Mouse (Mus musculus) E14TG2a.4 (cell line): ENCODE data around the gene Hmgcs2.

ENCODE experiments used
- H3K27me3 ChIP-seq: 2 replicates; pipeline ENCODE4 v1.6.1; 2014; ENCODE audit warnings: low read length, control low read depth; ENCODE audit not compliant: insufficient read depth
- H3K36me3 ChIP-seq: 2 replicates; pipeline ENCODE4 v1.6.1; 2014; ENCODE audit warnings: low read length, control low read depth; ENCODE audit not compliant: insufficient read depth
- H3K4me1 ChIP-seq: replicated peaks from 2 replicates; pipeline ENCODE4 v1.6.1; 2014; ENCODE audit warnings: low read depth, low read length, control low read depth
- H3K4me3 ChIP-seq: replicated peaks from 2 replicates; pipeline ENCODE4 v1.5.1; 2014; ENCODE audit warnings: mild to moderate bottlenecking, low read length
- H3K9me3 ChIP-seq: 2 replicates; pipeline ENCODE4 v1.6.1; 2014; ENCODE audit warnings: low read length, control low read depth
- CTCF ChIP-seq: conservative IDR thresholded peaks from 2 replicates; pipeline ENCODE4 v1.5.1; 2014; ENCODE audit warnings: low read length
- NANOG ChIP-seq: IDR thresholded peaks from 2 replicates; pipeline ENCODE4 v1.6.1; 2014; ENCODE audit warnings: borderline replicate concordance, low read length, mixed read lengths
- POU5F1 ChIP-seq: IDR thresholded peaks from 2 replicates; pipeline ENCODE4 v1.6.1; 2014; ENCODE audit warnings: low read length, borderline replicate concordance

Gene Hmgcs2

DNA sequence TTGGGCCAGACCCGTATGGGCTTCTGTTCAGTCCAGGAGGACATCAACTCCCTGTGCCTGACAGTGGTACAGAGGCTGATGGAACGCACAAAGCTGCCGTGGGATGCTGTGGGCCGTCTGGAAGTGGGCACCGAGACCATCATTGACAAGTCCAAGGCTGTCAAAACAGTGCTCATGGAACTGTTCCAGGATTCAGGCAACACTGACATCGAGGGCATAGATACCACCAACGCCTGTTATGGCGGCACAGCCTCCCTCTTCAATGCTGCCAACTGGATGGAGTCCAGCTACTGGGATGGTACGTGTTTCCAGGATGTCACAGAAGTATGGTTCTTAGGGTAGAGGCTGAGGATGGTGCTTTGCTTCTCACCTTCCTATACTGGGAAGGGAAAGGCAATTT is 10.8 kb downstream of the Hmgcs2 start:
- Histone ChIP-seq H3K4me3 (no peak overlapping the region), H3K27me3 (no peaks in the 10 kb centered on the region), H3K36me3 (no peaks in the 10 kb centered on the region), H3K9me3 (peaks cover 7% of the 10 kb centered on the region), H3K4me1 (no peaks in the 10 kb centered on the region)
- TF ChIP-seq POU5F1 (no peak), CTCF (no peak), NANOG (no peak)

DNA sequence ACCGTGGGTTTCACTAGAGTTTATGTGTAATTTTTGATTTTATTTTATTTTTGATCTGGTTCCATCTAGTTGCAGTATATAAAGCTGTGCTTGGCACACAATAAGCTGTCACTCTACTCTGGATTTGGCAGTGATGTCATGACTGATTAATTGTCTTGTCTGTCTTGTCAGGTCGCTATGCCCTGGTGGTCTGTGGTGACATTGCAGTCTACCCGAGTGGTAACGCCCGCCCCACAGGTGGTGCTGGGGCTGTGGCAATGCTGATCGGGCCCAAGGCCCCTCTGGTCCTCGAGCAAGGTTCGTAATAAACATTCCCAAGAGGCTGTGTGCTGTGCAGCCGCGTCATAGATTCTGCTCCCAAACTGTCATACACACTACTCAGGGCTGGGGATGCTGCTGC is 15.7 kb downstream of the Hmgcs2 start:
- TF ChIP-seq NANOG (no peak), CTCF (peak; percentile 29)
- H3K9me3 ChIP-seq: peaks cover 13% of the 10 kb centered on the region
- no peaks in the 10 kb centered on the region for H3K36me3 ChIP-seq
- no peaks in the 10 kb centered on the region for H3K4me1 ChIP-seq
- H3K27me3 ChIP-seq: no peaks in the 10 kb centered on the region
- no peak overlapping the region for H3K4me3 ChIP-seq

DNA sequence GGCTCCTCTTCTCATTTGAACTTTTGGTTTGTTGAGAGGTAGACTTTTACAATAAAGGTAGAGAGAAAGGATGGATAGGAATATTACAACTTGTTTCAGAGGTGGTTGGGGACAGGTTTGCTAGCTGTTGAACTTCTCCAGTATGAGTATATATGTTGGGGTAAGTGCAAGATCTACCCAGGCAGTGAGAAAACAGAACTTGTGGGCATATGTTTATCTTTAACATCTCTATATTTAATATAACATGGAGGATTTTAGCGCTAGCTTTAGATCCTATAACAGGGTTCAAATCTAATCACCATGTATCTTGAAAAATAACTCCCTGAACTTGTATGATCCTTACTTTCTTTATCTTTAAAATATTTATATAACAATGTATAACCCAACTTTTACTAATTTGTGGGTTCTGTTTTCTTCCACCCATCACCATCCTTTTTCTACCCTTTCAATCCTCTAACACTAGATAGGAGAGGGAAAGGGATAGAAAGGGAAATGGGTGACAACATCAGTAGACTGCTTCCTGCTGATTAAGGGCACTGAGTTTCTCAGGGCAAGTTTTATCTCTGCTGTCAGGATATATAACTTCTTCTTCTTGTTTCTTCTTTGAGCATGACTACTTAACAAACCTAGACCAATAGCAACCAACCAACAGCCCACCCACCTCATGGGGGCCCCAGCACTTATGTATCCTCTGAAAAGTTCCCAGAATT is 19.3 kb downstream of the Hmgcs2 start:
- TF ChIP-seq NANOG (no peak), CTCF (no peak), POU5F1 (no peak)
- no peaks in the 10 kb centered on the region for H3K4me1 ChIP-seq
- no peaks in the 10 kb centered on the region for H3K27me3 ChIP-seq
- H3K4me3 ChIP-seq: no peak overlapping the region
- peaks cover 32% of the 10 kb centered on the region for H3K9me3 ChIP-seq
- H3K36me3 ChIP-seq: no peaks in the 10 kb centered on the region

DNA sequence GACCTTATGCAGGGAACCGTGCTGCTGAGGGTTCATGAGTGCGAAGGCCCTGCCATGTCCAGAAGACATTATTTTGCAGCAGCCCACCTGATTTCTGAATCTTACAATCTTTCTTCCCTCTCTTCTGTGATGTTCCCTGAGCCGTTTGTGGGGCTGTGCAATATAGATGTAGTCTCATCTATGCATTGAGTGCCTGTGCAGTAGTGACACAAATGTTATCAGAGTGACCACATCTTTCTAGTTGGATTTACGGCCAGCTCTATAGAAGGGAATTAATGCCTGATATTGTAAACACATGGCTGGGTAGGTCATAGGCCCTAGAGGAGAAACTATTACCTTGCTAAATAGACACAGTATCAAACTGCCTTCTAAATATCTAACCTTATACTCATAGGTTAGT is 20.0 kb downstream of the Hmgcs2 start:
- no peaks in the 10 kb centered on the region for H3K27me3 ChIP-seq
- no peak for TF ChIP-seq NANOG
- TF ChIP-seq POU5F1: no peak
- TF ChIP-seq CTCF: no peak
- H3K4me1 ChIP-seq: no peaks in the 10 kb centered on the region
- no peak overlapping the region for H3K4me3 ChIP-seq
- H3K36me3 ChIP-seq: no peaks in the 10 kb centered on the region
- H3K9me3 ChIP-seq: peaks cover 32% of the 10 kb centered on the region

DNA sequence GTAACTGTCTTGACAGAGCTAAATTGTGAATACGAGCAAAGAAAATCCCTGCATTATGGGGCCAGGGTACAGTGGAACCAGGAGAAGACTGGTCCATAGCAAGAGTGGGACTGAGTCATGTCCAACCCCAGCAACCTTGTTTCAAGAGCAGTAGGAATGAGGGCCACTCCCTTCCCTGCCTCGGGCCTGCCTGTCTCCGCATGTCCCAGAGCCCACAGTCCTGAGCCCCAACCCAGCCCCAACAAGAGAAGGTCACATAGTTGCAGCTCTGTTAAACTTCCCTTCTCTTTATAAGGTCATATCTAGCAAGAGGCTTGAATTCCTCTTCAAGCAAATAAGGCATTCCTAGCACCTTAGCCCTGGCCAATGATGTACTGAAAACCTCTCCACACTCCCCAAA is 21.5 kb downstream of the Hmgcs2 start:
- no peak for TF ChIP-seq POU5F1
- TF ChIP-seq CTCF: no peak
- no peak for TF ChIP-seq NANOG
- Histone ChIP-seq H3K27me3 (no peaks in the 10 kb centered on the region), H3K36me3 (no peaks in the 10 kb centered on the region), H3K4me1 (no peaks in the 10 kb centered on the region), H3K9me3 (peaks cover 32% of the 10 kb centered on the region), H3K4me3 (no peak overlapping the region)

DNA sequence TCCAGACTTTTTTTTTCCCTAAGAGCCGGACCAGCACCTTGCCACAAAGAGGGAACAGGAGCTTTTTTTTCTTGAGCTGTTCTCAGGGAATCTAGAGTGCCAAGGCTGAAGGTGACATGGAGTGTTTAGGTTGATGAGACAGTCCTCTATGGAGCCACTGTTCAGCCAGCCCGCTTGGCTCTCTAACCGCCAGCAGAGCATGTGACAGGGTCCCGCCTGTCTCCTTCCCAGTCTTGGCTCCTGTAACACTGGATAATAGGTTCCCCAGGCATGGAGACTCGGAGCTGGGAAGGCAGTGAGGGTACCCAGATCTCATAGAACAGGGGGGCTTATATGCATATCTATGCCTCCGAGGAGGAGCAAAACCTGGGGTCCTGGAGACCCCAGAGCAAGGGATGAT is 28.4 kb downstream of the Hmgcs2 start:
- peaks cover 29% of the 10 kb centered on the region for H3K9me3 ChIP-seq
- H3K27me3 ChIP-seq: no peaks in the 10 kb centered on the region
- H3K4me3 ChIP-seq: no peak overlapping the region
- H3K36me3 ChIP-seq: peaks cover 4% of the 10 kb centered on the region; the same call in 1 of the 2 replicates
- TF ChIP-seq POU5F1 (no peak), CTCF (no peak), NANOG (no peak)
- peaks cover 4% of the 10 kb centered on the region; the same call in 1 of the 2 replicates for H3K4me1 ChIP-seq

DNA sequence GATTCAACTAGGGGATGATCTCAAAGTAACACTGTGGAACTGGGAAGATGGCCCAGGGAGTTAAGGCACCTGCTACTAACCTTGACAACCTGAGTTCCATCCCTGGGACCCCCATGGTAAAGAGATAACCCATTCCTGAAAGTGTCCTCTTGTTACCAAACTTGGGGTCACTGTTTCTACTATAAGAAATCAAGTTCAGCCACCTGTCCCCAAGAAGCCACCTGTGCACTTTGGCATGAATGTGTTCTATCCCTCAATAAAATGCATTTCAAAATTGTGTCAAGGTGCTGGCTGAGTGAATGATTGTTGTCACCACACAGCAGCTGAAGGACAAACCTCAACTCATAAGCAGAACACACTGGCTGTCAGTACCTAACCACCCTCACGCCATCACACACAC is 30.2 kb downstream of the Hmgcs2 start:
- Histone ChIP-seq H3K4me3 (no peak overlapping the region), H3K9me3 (peaks cover 29% of the 10 kb centered on the region), H3K36me3 (peaks cover 22% of the 10 kb centered on the region), H3K4me1 (peaks cover 5% of the 10 kb centered on the region; the same call in 1 of the 2 replicates), H3K27me3 (no peaks in the 10 kb centered on the region)
- TF ChIP-seq NANOG (no peak), CTCF (no peak), POU5F1 (no peak)

DNA sequence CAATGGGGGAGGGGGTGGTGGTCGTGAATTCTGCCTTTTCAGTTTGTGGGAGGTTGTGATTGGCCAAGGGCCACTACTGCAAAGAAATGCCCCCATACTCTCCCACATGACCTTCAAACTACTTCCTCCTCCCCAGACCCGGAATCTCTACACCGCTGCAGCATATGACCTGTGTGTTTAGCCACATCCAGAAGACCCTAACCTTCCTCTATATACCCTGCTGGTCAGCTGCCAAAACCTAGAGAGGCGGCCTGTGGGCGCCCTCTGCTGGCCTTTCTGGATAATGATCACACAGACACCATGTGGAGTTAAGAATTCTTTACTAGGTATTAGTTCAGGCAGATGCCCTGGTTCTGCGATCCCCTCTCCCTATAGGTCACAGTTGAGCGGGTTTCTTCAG is 32.6 kb downstream of the Hmgcs2 start:
- Histone ChIP-seq H3K4me3 (no peak overlapping the region), H3K9me3 (peaks cover 25% of the 10 kb centered on the region), H3K4me1 (peaks cover 5% of the 10 kb centered on the region; the same call in 1 of the 2 replicates), H3K27me3 (no peaks in the 10 kb centered on the region), H3K36me3 (peaks cover 44% of the 10 kb centered on the region)
- TF ChIP-seq CTCF (peak; percentile 40), POU5F1 (no peak), NANOG (no peak)
